Mouse (Mus musculus) kidney, adult 2 months (tissue): ENCODE measurements around the gene Gprc5c. TPM values are rescaled to one million over a fixed set of nuclear protein-coding genes. Genes with fewer than 3 reads are reported as not detected.

Source experiments
- DNase-seq: peaks from one replicate; pipeline ENCODE4 v3.0.0; 2021
- H3K27ac ChIP-seq: fragments of 200-500 bp; 2 replicates; pipeline ENCODE4 v1.5.1; 2012; ENCODE audit warnings: low read depth, low read length, control low read depth, inconsistent platforms; ENCODE audit not compliant: insufficient read depth
- H3K27me3 ChIP-seq: fragments of 200-500 bp; replicated peaks from 2 replicates; pipeline ENCODE4 v1.6.1; 2012; ENCODE audit warnings: mild to moderate bottlenecking, moderate library complexity, low read length, inconsistent platforms; ENCODE audit not compliant: control insufficient read depth, insufficient read depth
- H3K36me3 ChIP-seq: fragments of 200-500 bp; 2 replicates; pipeline ENCODE4 v1.6.1; 2012; ENCODE audit warnings: mild to moderate bottlenecking, moderate library complexity, low read length, inconsistent platforms; ENCODE audit not compliant: control insufficient read depth, insufficient read depth
- H3K4me1 ChIP-seq: fragments of 200-500 bp; 2 replicates; pipeline ENCODE4 v1.6.1; 2011; ENCODE audit warnings: low read length; ENCODE audit not compliant: control insufficient read depth, insufficient read depth
- H3K4me3 ChIP-seq: fragments of 200-500 bp; 2 replicates; pipeline ENCODE4 v1.5.1; 2011; ENCODE audit warnings: mild to moderate bottlenecking, low read depth, low read length, control low read depth; ENCODE audit not compliant: insufficient read depth
- CTCF ChIP-seq: fragments of 200-500 bp; conservative IDR thresholded peaks from 2 replicates; pipeline ENCODE4 v1.5.1; 2011; ENCODE audit warnings: low read depth, mild to moderate bottlenecking, control low read depth, low read length, moderate library complexity, mixed read lengths; ENCODE audit not compliant: insufficient read depth, insufficient read length
- POLR2A ChIP-seq: fragments of 200-500 bp; IDR thresholded peaks from one replicate; pipeline ENCODE4 v1.6.1; 2011; ENCODE audit warnings: low read depth, low read length, control low read depth
- WGBS: fragments of 180-500 bp; shearing (Covaris S2); methylation state at CpG from one replicate; pipeline ENCODE4 v1.1.7; 2018; 5-methylcytosine and 5-hydroxymethylcytosine counted together
- polyA plus RNA-seq: library from polyadenylated mRNA; depleted of rRNA; stranded (reverse); fragments of >200 nt; gene quantifications from 2 replicates; pipeline ENCODE4 v1.2.3, GENCODE M21; 2012

Gprc5c gene
- polyA plus RNA-seq, 1 experiment = 241 TPM

GRCm38 (mm10) chr11:114843818-114844463, 7.0 kb upstream of the Gprc5c start:
- no peak for TF ChIP-seq POLR2A
- TF ChIP-seq CTCF = no peak
- H3K4me3 ChIP-seq = no peak overlapping the region
- no peaks in the 10 kb centered on the region for H3K27me3 ChIP-seq
- H3K27ac ChIP-seq = 0 out of 2 replicates have a peak overlapping the region, but pooled peaks have one; percentile 48
- no peak for DNase-seq
- WGBS = 46% methylated on average over 8 of the region's 8 CpGs
- no peaks in the 10 kb centered on the region for H3K36me3 ChIP-seq
- H3K4me1 ChIP-seq = peaks cover 12% of the 10 kb centered on the region

- no peaks in the 10 kb centered on the region for H3K36me3 ChIP-seq
- DNase-seq = peak; percentile 63
- H3K4me3 ChIP-seq = no peak overlapping the region
- WGBS = 54% methylated on average over 7 of the region's 7 CpGs
- H3K27me3 ChIP-seq = no peaks in the 10 kb centered on the region
- TF ChIP-seq POLR2A (no peak), CTCF (no peak)
- H3K4me1 ChIP-seq = peaks cover 19% of the 10 kb centered on the region
- peak overlapping the region; percentile 48; the same call in 1 of the 2 replicates for H3K27ac ChIP-seq
Measured at GRCm38 (mm10) chr11:114844464-114845220, 6.3 kb upstream of the Gprc5c start.

- H3K4me3 ChIP-seq = no peak overlapping the region
Measured at GRCm38 (mm10) chr11:114846336-114846735, 4.6 kb upstream of the Gprc5c start.

GRCm38 (mm10) chr11:114847008-114847407, 3.9 kb upstream of the Gprc5c start:
- no peaks in the 10 kb centered on the region for H3K36me3 ChIP-seq
- no peak for DNase-seq
- no peak overlapping the region for H3K4me3 ChIP-seq
- no peaks in the 10 kb centered on the region for H3K27me3 ChIP-seq
- H3K4me1 ChIP-seq = peaks cover 20% of the 10 kb centered on the region
- peak overlapping the region; percentile 41; the same call in 1 of the 2 replicates for H3K27ac ChIP-seq
- 70% methylated on average over 5 of the region's 5 CpGs for WGBS
- TF ChIP-seq CTCF = no peak
- no peak for TF ChIP-seq POLR2A

More at GRCm38 (mm10) chr11:114846336-114846735, 4.6 kb upstream of the Gprc5c start:
- no peak for DNase-seq
- Histone ChIP-seq H3K27me3 (no peaks in the 10 kb centered on the region), H3K4me1 (peaks cover 20% of the 10 kb centered on the region), H3K36me3 (no peaks in the 10 kb centered on the region), H3K27ac (peak overlapping the region; percentile 41; the same call in 1 of the 2 replicates)
- TF ChIP-seq CTCF (no peak), POLR2A (no peak)
- 76% methylated on average over 4 of the region's 4 CpGs for WGBS

- Histone ChIP-seq H3K27ac (peak overlapping the region; percentile 92), H3K27me3 (no peaks in the 10 kb centered on the region), H3K4me3 (no peak overlapping the region), H3K4me1 (peaks cover 20% of the 10 kb centered on the region), H3K36me3 (no peaks in the 10 kb centered on the region)
- WGBS = 15% methylated on average over 2 of the region's 2 CpGs
- TF ChIP-seq POLR2A (no peak), CTCF (no peak)
- DNase-seq = no peak
Measured at GRCm38 (mm10) chr11:114849572-114849971, 1.4 kb upstream of the Gprc5c start.

GRCm38 (mm10) chr11:114850066-114850451, 893 bp upstream of the Gprc5c start:
- Histone ChIP-seq H3K36me3 (no peaks in the 10 kb centered on the region), H3K4me1 (peaks cover 25% of the 10 kb centered on the region), H3K27ac (peak overlapping the region; percentile 92), H3K4me3 (no peak overlapping the region), H3K27me3 (no peaks in the 10 kb centered on the region)
- TF ChIP-seq CTCF (no peak), POLR2A (no peak)
- 29% methylated on average over 5 of the region's 5 CpGs for WGBS
- DNase-seq = peak; percentile 83

GRCm38 (mm10) chr11:114851269-114851607, 286 bp downstream of the Gprc5c start:
- peaks cover 27% of the 10 kb centered on the region for H3K4me1 ChIP-seq
- no peak for DNase-seq
- no peaks in the 10 kb centered on the region for H3K27me3 ChIP-seq

More at GRCm38 (mm10) chr11:114851269-114851607, 286 bp downstream of the Gprc5c start:
- under 1% methylated on average over 27 of the region's 27 CpGs for WGBS
- TF ChIP-seq CTCF = no peak
- no peak for TF ChIP-seq POLR2A
- no peaks in the 10 kb centered on the region for H3K36me3 ChIP-seq
- H3K27ac ChIP-seq = peak overlapping the region; percentile 99
- H3K4me3 ChIP-seq = peak overlapping the region; percentile 86
